8 mouse cellular contexts compared by ENCODE assay signal in genomic region chr7:141191796-141192685, GRCm38 (mm10). TPM values are rescaled to one million over a fixed set of nuclear protein-coding genes. Genes with fewer than 3 reads are reported as not detected.
DNase-seq lines count a peak whose midpoint lies in the region; ATAC-seq and TF ChIP-seq lines count a peak whose summit lies in the region.

No protein-coding gene starts in this region.

- H3K4me2 ChIP-seq in kidney, embryonic 15.5 days: peak overlapping the region; percentile 94
- H3K4me2 ChIP-seq in intestine, embryonic 16.5 days (ENCODE audit: low read depth, low read length): peak overlapping the region; percentile 91
- peak overlapping the region; percentile 75 for H3K4me2 ChIP-seq in myocyte (ENCODE audit: low read depth)

- peaks cover 9% of the 10 kb centered on the region for H3K79me2 ChIP-seq in myocyte (ENCODE audit: control insufficient read depth, insufficient read depth)

- peak overlapping the region; percentile 95 for H3K4me3 ChIP-seq in kidney, embryonic 15.5 days (replicated peaks)
- peak overlapping the region; percentile 92 for H3K4me3 ChIP-seq in forebrain, embryonic 10.5 days
- H3K4me3 ChIP-seq in intestine, embryonic 16.5 days (ENCODE audit: low read length): no peak overlapping the region; the same call in 1 of the 2 replicates
- H3K4me3 ChIP-seq in myocyte: peak overlapping the region; percentile 47

- H3K4me1 ChIP-seq in kidney, embryonic 15.5 days: peaks cover 32% of the 10 kb centered on the region
- peaks cover 48% of the 10 kb centered on the region for H3K4me1 ChIP-seq in forebrain, embryonic 10.5 days
- peaks cover 12% of the 10 kb centered on the region for H3K4me1 ChIP-seq in intestine, embryonic 16.5 days (ENCODE audit: control insufficient read depth, insufficient read depth, low read length)

- DNase-seq in kidney, postnatal 14 days: no peak
- DNase-seq in forebrain, embryonic 10.5 days (ENCODE audit: extremely low spot score, low spot score): no peak
- DNase-seq in layer of hippocampus, adult 18-20 months (ENCODE audit: low spot score in 2 of 2): no peak
- no peak for DNase-seq in frontal cortex, adult 2 months (ENCODE audit: extremely low spot score in 1 of 2, low spot score in 1 of 2)
- no peak for DNase-seq in adipocyte (ENCODE audit: low spot score)

- no peak for TF ChIP-seq POLR2A in myocyte (IDR thresholded peaks at IDR 0.05; ENCODE audit: insufficient read length, low read depth)

- WGBS in kidney, embryonic 15.5 days: 86% methylated on average over 24 of the region's 24 CpGs
- 91% methylated on average over 24 of the region's 24 CpGs for WGBS in forebrain, embryonic 10.5 days
- 87% methylated on average over 24 of the region's 24 CpGs for WGBS in intestine, embryonic 16.5 days

- H3ac ChIP-seq in myocyte (ENCODE audit: control insufficient read depth, insufficient read length): no peak overlapping the region

- no peaks in the 10 kb centered on the region for H3K9me3 ChIP-seq in kidney, embryonic 15.5 days (replicated peaks)
- no peaks in the 10 kb centered on the region for H3K9me3 ChIP-seq in forebrain, embryonic 10.5 days
- H3K9me3 ChIP-seq in intestine, embryonic 16.5 days (ENCODE audit: control insufficient read depth, low read length): no peaks in the 10 kb centered on the region

- H3K36me3 ChIP-seq in kidney, embryonic 15.5 days: peaks cover 35% of the 10 kb centered on the region
- peaks cover 41% of the 10 kb centered on the region for H3K36me3 ChIP-seq in forebrain, embryonic 10.5 days (replicated peaks)
- H3K36me3 ChIP-seq in intestine, embryonic 16.5 days (ENCODE audit: control insufficient read depth, insufficient read depth, low read length): peaks cover 18% of the 10 kb centered on the region
- peaks cover 18% of the 10 kb centered on the region for H3K36me3 ChIP-seq in myocyte (ENCODE audit: control insufficient read depth, insufficient read depth)

- no peaks in the 10 kb centered on the region for H3K27me3 ChIP-seq in kidney, embryonic 15.5 days
- H3K27me3 ChIP-seq in forebrain, embryonic 10.5 days (ENCODE audit: poor library complexity, severe bottlenecking): no peaks in the 10 kb centered on the region
- no peaks in the 10 kb centered on the region for H3K27me3 ChIP-seq in intestine, embryonic 16.5 days (replicated peaks; ENCODE audit: control insufficient read depth, insufficient read depth, low read length)
- H3K27me3 ChIP-seq in myocyte (ENCODE audit: control insufficient read depth, insufficient read depth, insufficient read length): no peaks in the 10 kb centered on the region

- H3K27ac ChIP-seq in kidney, embryonic 15.5 days: no peak overlapping the region
- H3K27ac ChIP-seq in forebrain, embryonic 10.5 days: peak overlapping the region; percentile 94; the same call in 1 of the 2 replicates
- no peak overlapping the region for H3K27ac ChIP-seq in intestine, embryonic 16.5 days (ENCODE audit: low read length)

- no peak overlapping the region for H3K9ac ChIP-seq in kidney, embryonic 15.5 days
- H3K9ac ChIP-seq in intestine, embryonic 16.5 days (ENCODE audit: low read depth, low read length): peak overlapping the region; percentile 92; the same call in 1 of the 2 replicates

- no peak for ATAC-seq in kidney, embryonic 15.5 days (replicated peaks; ENCODE audit: low FRiP score)
- ATAC-seq in intestine, embryonic 16.5 days: no peak

TF ChIP-seq in myocyte, 11 proteins besides CTCF, POLR2A, EP300 and RAD21:
- no peak for TF ChIP-seq E2F4 (IDR thresholded peaks at IDR 0.05; ENCODE audit: insufficient read depth)
- no peak for TF ChIP-seq CEBPB (IDR thresholded peaks at IDR 0.05; ENCODE audit: insufficient read depth, poor library complexity, severe bottlenecking)
- TF ChIP-seq TCF12 (IDR thresholded peaks at IDR 0.05; ENCODE audit: insufficient read depth, poor library complexity, severe bottlenecking): no peak
- no peak for TF ChIP-seq MAX (IDR thresholded peaks at IDR 0.05; ENCODE audit: low read depth)
- no peak for TF ChIP-seq MYOG (IDR thresholded peaks at IDR 0.05; ENCODE audit: control insufficient read depth in 1 of 3, insufficient read depth in 1 of 3, insufficient read length in 2 of 3, low read depth in 2 of 3)
- no peak for TF ChIP-seq SRF (IDR thresholded peaks at IDR 0.05; ENCODE audit: control insufficient read depth, insufficient read length, low read depth)
- no peak for TF ChIP-seq REST (IDR thresholded peaks at IDR 0.05; ENCODE audit: insufficient read depth, insufficient read length)

RNA-seq across cellular contexts. Expression of gene Hras, which starts 1.8 kb away (rescaled TPM):
- polyA plus RNA-seq in kidney, embryonic 15.5 days (2015; fragmentation: Nextera tagmentation; extraction: Ambion mirVana): 92.1 and 98.0 TPM in 2 replicates
- 80.6 and 82.7 TPM in 2 replicates for polyA plus RNA-seq in forebrain, embryonic 10.5 days (2016; fragmentation: Nextera tagmentation; extraction: Ambion mirVana)
- polyA plus RNA-seq in intestine, embryonic 16.5 days (2015; fragmentation: Nextera tagmentation; extraction: Ambion mirVana): 21.9 and 47.0 TPM in 2 replicates
- polyA plus RNA-seq in myocyte (2012; fragmentation: generic; extraction: Trizol): 215 TPM
- total RNA-seq in layer of hippocampus, adult 18-20 months (2021): 100 to 1,000 TPM; 201 TPM
- 243 and 245 TPM in 2 replicates for polyA plus RNA-seq in frontal cortex, adult 2 months (2012; rRNA removed)

RNA-seq across cellular contexts. Expression of gene Lrrc56, which starts 1.9 kb away (rescaled TPM):
- polyA plus RNA-seq in kidney, embryonic 15.5 days (2015; fragmentation: Nextera tagmentation; extraction: Ambion mirVana): 10.3 and 13.9 TPM in 2 replicates
- 15.5 and 15.6 TPM in 2 replicates for polyA plus RNA-seq in forebrain, embryonic 10.5 days (2016; fragmentation: Nextera tagmentation; extraction: Ambion mirVana)
- 5.3 and 6.5 TPM in 2 replicates for polyA plus RNA-seq in intestine, embryonic 16.5 days (2015; fragmentation: Nextera tagmentation; extraction: Ambion mirVana)
- polyA plus RNA-seq in myocyte (2012; fragmentation: generic; extraction: Trizol): 1.1 TPM
- 1 to 10 TPM; 4.3 to 4.5 TPM for total RNA-seq in layer of hippocampus, adult 18-20 months (2021)
- 4.8 and 5.5 TPM in 2 replicates for polyA plus RNA-seq in frontal cortex, adult 2 months (2012; rRNA removed)

RNA-seq across cellular contexts. Expression of gene Rnh1, which starts 19.4 kb away (rescaled TPM):
- polyA plus RNA-seq in kidney, embryonic 15.5 days (2015; fragmentation: Nextera tagmentation; extraction: Ambion mirVana): 115 and 122 TPM in 2 replicates
- 64.2 and 66.6 TPM in 2 replicates for polyA plus RNA-seq in forebrain, embryonic 10.5 days (2016; fragmentation: Nextera tagmentation; extraction: Ambion mirVana)
- 159 and 160 TPM in 2 replicates for polyA plus RNA-seq in intestine, embryonic 16.5 days (2015; fragmentation: Nextera tagmentation; extraction: Ambion mirVana)
- 276 TPM for polyA plus RNA-seq in myocyte (2012; fragmentation: generic; extraction: Trizol)
- 10 to 100 TPM; 35.5 to 45.9 TPM for total RNA-seq in layer of hippocampus, adult 18-20 months (2021)
- polyA plus RNA-seq in frontal cortex, adult 2 months (2012; rRNA removed): 34.5 and 36.4 TPM in 2 replicates

RNA-seq across cellular contexts. Expression of gene Lmntd2, which starts 21.8 kb away (rescaled TPM):
- polyA plus RNA-seq in kidney, embryonic 15.5 days (2015; fragmentation: Nextera tagmentation; extraction: Ambion mirVana): 3.4 and 3.5 TPM in 2 replicates
- 3.4 and 4.4 TPM in 2 replicates for polyA plus RNA-seq in forebrain, embryonic 10.5 days (2016; fragmentation: Nextera tagmentation; extraction: Ambion mirVana)
- polyA plus RNA-seq in intestine, embryonic 16.5 days (2015; fragmentation: Nextera tagmentation; extraction: Ambion mirVana): 4.0 TPM in 2 replicates
- polyA plus RNA-seq in myocyte (2012; fragmentation: generic; extraction: Trizol): 0.10 TPM
- not detected for total RNA-seq in layer of hippocampus, adult 18-20 months (2021)
- polyA plus RNA-seq in frontal cortex, adult 2 months (2012; rRNA removed): 0.17 and 0.20 TPM in 2 replicates

RNA-seq across cellular contexts. Expression of gene Rassf7, which starts 23.6 kb away (rescaled TPM):
- polyA plus RNA-seq in kidney, embryonic 15.5 days (2015; fragmentation: Nextera tagmentation; extraction: Ambion mirVana): 57.5 and 66.9 TPM in 2 replicates
- polyA plus RNA-seq in forebrain, embryonic 10.5 days (2016; fragmentation: Nextera tagmentation; extraction: Ambion mirVana): 50.8 and 53.8 TPM in 2 replicates
- 75.6 and 77.5 TPM in 2 replicates for polyA plus RNA-seq in intestine, embryonic 16.5 days (2015; fragmentation: Nextera tagmentation; extraction: Ambion mirVana)
- 54.5 TPM for polyA plus RNA-seq in myocyte (2012; fragmentation: generic; extraction: Trizol)
- total RNA-seq in layer of hippocampus, adult 18-20 months (2021): 1 to 10 TPM in 1 of 2 experiments, under 1 TPM in 1; 0.71 to 1.5 TPM
- 1.8 and 2.3 TPM in 2 replicates for polyA plus RNA-seq in frontal cortex, adult 2 months (2012; rRNA removed)
